Mouse (Mus musculus): ENCODE results near the gene 4933405L10Rik. TPM values are rescaled to one million over a fixed set of nuclear protein-coding genes. Genes with fewer than 3 reads are reported as not detected.

4933405L10Rik gene
- polyA plus RNA-seq, 1 experiment from 2014 or later, result 0.43 TPM

- H3K9me3 ChIP-seq, result no peaks in the 10 kb centered on the region
- no peak for ATAC-seq (replicated peaks)
- no peak overlapping the region for H3K4me3 ChIP-seq
- whole genome bisulfite sequencing, result 82% methylated on average over 5 of the region's 5 CpGs
- no peak overlapping the region for H3K9ac ChIP-seq
- no peaks in the 10 kb centered on the region for H3K4me1 ChIP-seq
- H3K36me3 ChIP-seq (replicated peaks), result peaks cover 34% of the 10 kb centered on the region
- no peak overlapping the region for H3K27ac ChIP-seq
- H3K4me2 ChIP-seq, result no peak overlapping the region
- no peaks in the 10 kb centered on the region for H3K27me3 ChIP-seq (replicated peaks)
Measured at GRCm38 (mm10) chr8:105725726-105726125, 18.3 kb downstream of the 4933405L10Rik start.

GRCm38 (mm10) chr8:105727397-105728124 lies 20.1 kb downstream of the 4933405L10Rik start:
- Histone ChIP-seq H3K4me1 (no peaks in the 10 kb centered on the region), H3K4me2 (no peak overlapping the region), H3K36me3 (replicated peaks) (peaks cover 34% of the 10 kb centered on the region), H3K4me3 (no peak overlapping the region), H3K9me3 (no peaks in the 10 kb centered on the region), H3K27ac (no peak overlapping the region), H3K9ac (no peak overlapping the region), H3K27me3 (replicated peaks) (no peaks in the 10 kb centered on the region)
- ATAC-seq (replicated peaks), result no peak
- 89% methylated on average over 18 of the region's 18 CpGs for WGBS

- no peak overlapping the region for H3K9ac ChIP-seq
- no peaks in the 10 kb centered on the region for H3K4me1 ChIP-seq
- no peak overlapping the region for H3K4me2 ChIP-seq
- no peak for ATAC-seq (replicated peaks)
- peaks cover 8% of the 10 kb centered on the region for H3K36me3 ChIP-seq (replicated peaks)
- H3K27me3 ChIP-seq (replicated peaks), result no peaks in the 10 kb centered on the region
- H3K4me3 ChIP-seq, result no peak overlapping the region
- WGBS, result 95% methylated on average over 5 of the region's 5 CpGs
- H3K27ac ChIP-seq, result no peak overlapping the region
- H3K9me3 ChIP-seq, result no peaks in the 10 kb centered on the region
Measured at GRCm38 (mm10) chr8:105732186-105732585, 24.7 kb downstream of the 4933405L10Rik start.

DNA sequence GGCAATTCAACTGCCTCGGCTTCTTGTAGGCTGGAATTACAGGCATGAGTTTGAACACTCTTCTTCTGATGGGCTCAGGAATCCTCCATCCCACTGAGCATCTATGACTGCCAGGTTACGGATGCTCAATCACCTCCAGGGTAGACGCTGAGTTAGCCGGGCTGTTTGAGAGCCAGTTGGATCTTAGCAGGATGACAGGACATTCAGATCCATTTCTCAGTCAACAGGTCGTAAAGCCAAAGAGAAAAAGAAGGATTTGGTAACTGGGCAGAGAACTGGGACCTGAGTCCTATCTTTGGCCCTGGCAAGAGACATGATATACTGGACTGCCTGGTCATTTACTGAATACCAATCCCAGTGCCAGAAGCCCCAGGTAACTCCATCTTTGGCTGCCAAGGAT lies 31.8 kb downstream of the 4933405L10Rik start:
- no peaks in the 10 kb centered on the region for H3K9me3 ChIP-seq
- H3K27ac ChIP-seq, result no peak overlapping the region
- no peak overlapping the region for H3K4me2 ChIP-seq
- H3K4me1 ChIP-seq, result no peaks in the 10 kb centered on the region
- no peaks in the 10 kb centered on the region; the same call in 1 of the 2 replicates for H3K36me3 ChIP-seq (replicated peaks)
- 93% methylated on average over 5 of the region's 5 CpGs for WGBS
- ATAC-seq (replicated peaks), result no peak
- no peaks in the 10 kb centered on the region for H3K27me3 ChIP-seq (replicated peaks)
- no peak overlapping the region for H3K4me3 ChIP-seq
- H3K9ac ChIP-seq, result no peak overlapping the region

DNA sequence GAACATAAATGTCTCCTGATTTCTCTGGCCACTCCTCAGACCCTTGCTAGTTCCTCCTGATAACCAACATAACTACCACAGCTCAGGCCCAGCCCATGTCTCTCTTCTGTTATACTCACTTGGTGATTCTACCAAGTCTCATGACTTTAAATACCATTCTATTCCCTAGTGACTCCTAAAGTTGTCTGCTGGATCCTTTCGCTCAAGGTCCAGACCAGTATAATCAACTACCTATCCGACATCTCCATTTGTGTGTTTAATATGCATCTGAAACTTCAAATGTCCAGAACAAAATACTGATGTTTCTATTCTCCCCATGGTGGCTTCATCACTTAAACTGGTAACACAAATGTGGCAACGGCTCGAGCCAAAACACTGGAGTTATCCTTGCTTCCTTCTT lies 35.8 kb downstream of the 4933405L10Rik start:
- H3K36me3 ChIP-seq (replicated peaks), result no peaks in the 10 kb centered on the region; the same call in 1 of the 2 replicates
- no peak overlapping the region for H3K4me2 ChIP-seq
- ATAC-seq (replicated peaks), result no peak
- no peak overlapping the region for H3K27ac ChIP-seq
- H3K9me3 ChIP-seq, result no peaks in the 10 kb centered on the region
- H3K27me3 ChIP-seq (replicated peaks), result no peaks in the 10 kb centered on the region
- H3K4me3 ChIP-seq, result no peak overlapping the region
- H3K9ac ChIP-seq, result no peak overlapping the region
- WGBS, result 91% methylated on average over 4 of the region's 4 CpGs
- H3K4me1 ChIP-seq, result no peaks in the 10 kb centered on the region; the same call in 1 of the 2 replicates

GRCm38 (mm10) chr8:105750606-105751005 lies 43.2 kb downstream of the 4933405L10Rik start:
- ATAC-seq (replicated peaks), result 0 out of 2 replicates have a peak, but pooled peaks have one; percentile 29

DNA sequence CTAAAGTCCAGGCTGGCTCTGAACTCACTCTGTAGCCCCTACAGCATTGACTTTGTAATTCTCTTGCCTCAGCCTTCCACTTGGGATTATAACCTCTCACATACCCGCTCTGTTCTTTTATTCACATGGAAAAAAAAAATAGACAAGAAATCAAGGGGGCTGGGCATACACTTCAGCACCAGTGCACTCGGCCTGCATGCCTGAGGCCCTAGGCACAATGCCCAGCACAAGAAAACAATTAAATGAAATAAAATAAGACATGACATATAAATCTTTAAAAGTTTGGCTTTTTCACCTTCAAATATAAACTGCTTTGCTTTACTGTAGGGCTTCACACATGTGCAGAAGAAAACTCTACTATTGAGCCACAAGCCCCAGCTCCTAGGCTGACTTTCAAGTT lies 46.5 kb downstream of the 4933405L10Rik start:
- no peaks in the 10 kb centered on the region for H3K36me3 ChIP-seq (replicated peaks)
- ATAC-seq (replicated peaks), result no peak
- H3K4me1 ChIP-seq, result peaks cover 55% of the 10 kb centered on the region
- H3K4me3 ChIP-seq, result no peak overlapping the region
- WGBS, result 66% methylated on average over 2 of the region's 2 CpGs
- no peaks in the 10 kb centered on the region for H3K27me3 ChIP-seq (replicated peaks)
- H3K9ac ChIP-seq, result no peak overlapping the region
- no peaks in the 10 kb centered on the region for H3K9me3 ChIP-seq
- H3K4me2 ChIP-seq, result no peak overlapping the region
- no peak overlapping the region for H3K27ac ChIP-seq

More at GRCm38 (mm10) chr8:105750606-105751005, 43.2 kb downstream of the 4933405L10Rik start:
- no peaks in the 10 kb centered on the region for H3K36me3 ChIP-seq (replicated peaks)
- no peak overlapping the region for H3K4me3 ChIP-seq
- peak overlapping the region; percentile 51; the same call in 1 of the 2 replicates for H3K27ac ChIP-seq
- 9% methylated on average over 11 of the region's 11 CpGs for WGBS
- H3K27me3 ChIP-seq (replicated peaks), result no peaks in the 10 kb centered on the region
- H3K9ac ChIP-seq, result no peak overlapping the region; the same call in 1 of the 2 replicates
- peak overlapping the region; percentile 16 for H3K4me2 ChIP-seq
- H3K4me1 ChIP-seq, result peaks cover 42% of the 10 kb centered on the region
- H3K9me3 ChIP-seq, result no peaks in the 10 kb centered on the region

- H3K4me1 ChIP-seq, result peaks cover 54% of the 10 kb centered on the region
- 87% methylated on average over 2 of the region's 2 CpGs for WGBS
Measured at GRCm38 (mm10) chr8:105754688-105755087, 47.2 kb downstream of the 4933405L10Rik start.

GRCm38 (mm10) chr8:105757796-105758276 lies 50.4 kb downstream of the 4933405L10Rik start:
- Histone ChIP-seq H3K4me1 (peaks cover 35% of the 10 kb centered on the region), H3K27me3 (replicated peaks) (no peaks in the 10 kb centered on the region), H3K4me3 (peak overlapping the region; percentile 97), H3K36me3 (replicated peaks) (no peaks in the 10 kb centered on the region), H3K4me2 (peak overlapping the region; percentile 57), H3K27ac (peak overlapping the region; percentile 95), H3K9ac (peak overlapping the region; percentile 96), H3K9me3 (no peaks in the 10 kb centered on the region)
- peak; percentile 66 for ATAC-seq (replicated peaks)
- WGBS, result 2% methylated on average over 12 of the region's 12 CpGs

More at GRCm38 (mm10) chr8:105754688-105755087, 47.2 kb downstream of the 4933405L10Rik start:
- Histone ChIP-seq H3K36me3 (replicated peaks) (no peaks in the 10 kb centered on the region), H3K4me2 (no peak overlapping the region), H3K9me3 (no peaks in the 10 kb centered on the region), H3K27ac (no peak overlapping the region), H3K9ac (no peak overlapping the region), H3K4me3 (no peak overlapping the region), H3K27me3 (replicated peaks) (no peaks in the 10 kb centered on the region)
- ATAC-seq (replicated peaks), result no peak

DNA sequence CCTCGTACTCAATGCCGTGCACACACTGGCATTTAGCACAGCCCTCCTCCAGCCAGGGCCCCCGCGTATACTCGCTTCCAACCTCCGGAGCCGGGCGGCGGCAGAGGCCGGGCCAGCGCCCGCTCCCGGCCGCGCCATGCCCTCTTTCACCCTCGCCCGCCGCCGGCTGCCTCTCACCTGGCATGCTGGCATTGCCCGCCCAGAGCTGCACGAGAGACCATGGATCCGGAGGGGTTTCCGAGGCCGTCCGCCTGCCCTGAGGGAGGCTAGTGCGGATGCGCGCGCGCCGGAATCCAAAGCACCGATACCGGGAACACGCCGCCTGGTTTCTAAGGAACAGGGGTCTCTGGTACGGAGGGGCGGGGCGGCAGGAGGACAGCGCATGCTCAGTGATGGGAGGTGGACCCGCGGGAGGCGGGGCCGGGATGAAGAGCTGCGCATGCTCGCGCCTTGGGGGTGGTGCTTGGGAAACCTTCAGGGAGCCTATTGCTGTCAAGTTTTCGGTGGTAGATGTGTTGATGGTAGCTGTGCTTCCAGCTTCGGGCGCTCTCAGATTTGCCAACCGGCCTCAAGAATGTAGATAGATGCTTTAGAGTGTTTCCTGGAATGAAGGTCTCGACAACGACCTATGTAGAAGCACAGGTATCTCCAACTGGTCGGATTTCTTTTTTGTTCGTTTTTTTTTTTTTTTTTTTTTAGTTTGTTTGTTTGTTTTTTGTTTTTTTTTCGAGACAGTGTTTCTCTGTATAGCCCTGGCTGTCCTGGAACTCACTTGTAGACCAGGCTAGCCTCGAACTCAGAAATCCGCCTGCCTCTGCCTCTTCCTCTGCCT lies 51.0 kb downstream of the 4933405L10Rik start, which contains the start of gene Gfod2:
Gfod2 (minus strand) TSS at position 388 of the 832 bp plus-strand sequence.
- Histone ChIP-seq H3K27me3 (replicated peaks) (no peaks in the 10 kb centered on the region), H3K4me2 (peak within 1 kb of the TSS; percentile 57), H3K4me3 (peak within 1 kb of the TSS; percentile 97), H3K36me3 (replicated peaks) (no peaks in the 10 kb centered on the region), H3K4me1 (peaks cover 35% of the 10 kb centered on the region), H3K27ac (peak within 1 kb of the TSS; percentile 95), H3K9me3 (no peaks in the 10 kb centered on the region), H3K9ac (peak within 1 kb of the TSS; percentile 96)
- peak; percentile 98 for ATAC-seq (replicated peaks)
- 3% methylated on average over 56 of the region's 57 CpGs for WGBS
